Mouse (Mus musculus) activated CD4-positive, CD25-positive, alpha-beta regulatory T cell, adult 4 months (primary cell): ENCODE measurements around the gene Hip1r. TPM values are rescaled to one million over a fixed set of nuclear protein-coding genes. Genes with fewer than 3 reads are reported as not detected.

Experiments used
- ATAC-seq: one replicate; pipeline ENCODE4 v1.8.0; 2017
- polyA plus RNA-seq, 2 experiments: library from polyadenylated mRNA; unstranded; fragments of 100-300 nt; shearing (Covaris generic); gene quantifications; one replicate each; pipeline ENCODE4 v1.2.1; 2017

Gene Hip1r
- polyA plus RNA-seq, 2 experiments from 2014 or later = 9.9 to 12.9 TPM

- ATAC-seq = no peak
These were observed 23.9 kb downstream of the Hip1r start for GRCm38 (mm10) chr5:123997211-123997751.

- no peak for ATAC-seq
These were observed 24.4 kb downstream of the Hip1r start for GRCm38 (mm10) chr5:123997811-123998210.

- ATAC-seq = no peak
These were observed 24.9 kb downstream of the Hip1r start for GRCm38 (mm10) chr5:123998370-123998769.

- ATAC-seq = peak; percentile 53
These were observed 27.4 kb downstream of the Hip1r start for GRCm38 (mm10) chr5:124000824-124001223.

- no peak for ATAC-seq
These were observed 27.8 kb downstream of the Hip1r start for GRCm38 (mm10) chr5:124001274-124001673.

GRCm38 (mm10) chr5:124002876-124003275 is 29.4 kb downstream of the Hip1r start:
- no peak for ATAC-seq

GRCm38 (mm10) chr5:124003375-124003774 is 29.9 kb downstream of the Hip1r start:
- ATAC-seq = no peak

- ATAC-seq = no peak
These were observed 31.1 kb downstream of the Hip1r start for GRCm38 (mm10) chr5:124004356-124005150.

GRCm38 (mm10) chr5:124005151-124005500 is 31.7 kb downstream of the Hip1r start:
- ATAC-seq = no peak

- ATAC-seq = no peak
These were observed 32.2 kb downstream of the Hip1r start for GRCm38 (mm10) chr5:124005591-124005990.

GRCm38 (mm10) chr5:124006082-124006873 is 32.9 kb downstream of the Hip1r start:
- no peak for ATAC-seq

- no peak for ATAC-seq
These were observed 33.6 kb downstream of the Hip1r start for GRCm38 (mm10) chr5:124006891-124007491.

GRCm38 (mm10) chr5:124010077-124010476 is 36.6 kb downstream of the Hip1r start:
- ATAC-seq = no peak

- ATAC-seq = no peak
These were observed 37.7 kb downstream of the Hip1r start for GRCm38 (mm10) chr5:124010910-124011655.

- ATAC-seq = no peak
These were observed 38.5 kb downstream of the Hip1r start for GRCm38 (mm10) chr5:124011927-124012326.

GRCm38 (mm10) chr5:124012885-124013284 is 39.5 kb downstream of the Hip1r start:
- no peak for ATAC-seq

GRCm38 (mm10) chr5:124013747-124014146 is 40.3 kb downstream of the Hip1r start:
- ATAC-seq = no peak

GRCm38 (mm10) chr5:124014180-124014579 is 40.8 kb downstream of the Hip1r start:
- ATAC-seq = no peak

- ATAC-seq = no peak
These were observed 41.4 kb downstream of the Hip1r start for GRCm38 (mm10) chr5:124014791-124015251.

GRCm38 (mm10) chr5:124015727-124016126 is 42.3 kb downstream of the Hip1r start:
- ATAC-seq = no peak

GRCm38 (mm10) chr5:124016291-124016821 is 42.9 kb downstream of the Hip1r start:
- ATAC-seq = no peak

- no peak for ATAC-seq
These were observed 44.5 kb downstream of the Hip1r start for GRCm38 (mm10) chr5:124017941-124018340.
